Mouse (Mus musculus): ENCODE data around the gene Habp2. TPM values are rescaled to one million over a fixed set of nuclear protein-coding genes. Genes with fewer than 3 reads are reported as not detected.

Habp2 gene
- polyA plus RNA-seq, 1 experiment from 2014 or later, result 0.06 TPM

DNA sequence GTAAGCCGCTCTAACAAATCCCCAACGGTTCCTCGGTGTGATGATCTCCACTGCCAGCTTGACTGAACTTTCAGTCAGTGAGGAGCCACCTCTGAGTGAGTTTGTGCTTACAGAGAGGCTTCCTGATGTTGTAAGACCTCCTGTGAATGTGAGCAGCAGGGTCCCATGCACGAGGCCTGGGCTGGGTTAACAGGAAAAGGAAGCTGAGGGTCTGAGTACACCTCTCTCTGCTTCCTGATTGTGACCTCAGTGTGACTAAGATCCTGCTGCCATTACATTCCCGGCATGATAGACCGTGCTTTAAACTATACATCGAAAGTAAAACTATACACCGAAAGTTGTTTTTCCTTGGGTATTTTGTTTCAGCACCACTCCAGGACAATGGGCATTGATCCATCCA is 14.9 kb upstream of the Habp2 start:
- Histone ChIP-seq H3K9me3 (replicated peaks) (no peaks in the 10 kb centered on the region), H3K4me2 (no peak overlapping the region), H3K27ac (replicated peaks) (no peak overlapping the region), H3K4me3 (replicated peaks) (no peak overlapping the region), H3K9ac (replicated peaks) (no peak overlapping the region), H3K4me1 (no peaks in the 10 kb centered on the region), H3K27me3 (replicated peaks) (no peaks in the 10 kb centered on the region), H3K36me3 (no peaks in the 10 kb centered on the region)
- WGBS, result 90% methylated on average over 8 of the region's 8 CpGs
- ATAC-seq (ENCODE audit: low FRiP score), result no peak

DNA sequence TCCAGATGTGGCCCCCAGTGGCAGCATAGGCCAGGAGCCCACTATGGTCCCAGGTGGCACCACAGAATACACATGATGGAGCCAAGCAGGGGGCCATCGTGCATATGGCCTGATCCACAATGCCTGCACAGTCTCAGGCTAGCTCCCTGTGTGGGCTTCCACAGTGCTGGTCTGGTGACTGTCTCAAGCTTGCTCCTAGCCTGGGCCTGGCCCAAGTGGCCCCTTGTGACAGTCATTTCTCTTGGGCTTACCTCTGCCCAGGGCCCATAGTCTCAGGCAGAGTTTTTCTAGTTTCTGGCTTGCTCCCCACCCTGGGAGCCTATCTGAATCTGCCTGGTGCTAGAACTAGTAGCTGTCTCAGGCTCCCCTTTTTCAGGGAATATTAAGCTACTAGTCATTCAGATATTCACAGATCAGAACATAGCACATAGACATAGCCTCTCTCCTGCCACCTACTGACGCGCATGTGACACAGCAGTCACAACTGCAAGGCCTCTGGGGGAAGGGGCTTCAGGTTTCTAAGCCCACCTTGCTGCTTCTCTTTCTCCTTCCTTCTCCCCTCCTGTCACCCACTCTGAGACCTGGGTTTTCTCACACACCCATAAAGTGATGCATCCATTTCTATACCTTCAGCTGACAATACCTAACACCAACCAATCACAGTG is 9.7 kb upstream of the Habp2 start:
- H3K9me3 ChIP-seq (replicated peaks), result no peaks in the 10 kb centered on the region
- no peak overlapping the region for H3K9ac ChIP-seq (replicated peaks)
- WGBS, result 63% methylated on average over 3 of the region's 3 CpGs
- H3K4me1 ChIP-seq, result no peaks in the 10 kb centered on the region
- no peaks in the 10 kb centered on the region for H3K27me3 ChIP-seq (replicated peaks)
- no peak overlapping the region for H3K27ac ChIP-seq (replicated peaks)
- no peak for ATAC-seq (ENCODE audit: low FRiP score)
- H3K4me3 ChIP-seq (replicated peaks), result no peak overlapping the region
- H3K36me3 ChIP-seq, result no peaks in the 10 kb centered on the region
- H3K4me2 ChIP-seq, result no peak overlapping the region

DNA sequence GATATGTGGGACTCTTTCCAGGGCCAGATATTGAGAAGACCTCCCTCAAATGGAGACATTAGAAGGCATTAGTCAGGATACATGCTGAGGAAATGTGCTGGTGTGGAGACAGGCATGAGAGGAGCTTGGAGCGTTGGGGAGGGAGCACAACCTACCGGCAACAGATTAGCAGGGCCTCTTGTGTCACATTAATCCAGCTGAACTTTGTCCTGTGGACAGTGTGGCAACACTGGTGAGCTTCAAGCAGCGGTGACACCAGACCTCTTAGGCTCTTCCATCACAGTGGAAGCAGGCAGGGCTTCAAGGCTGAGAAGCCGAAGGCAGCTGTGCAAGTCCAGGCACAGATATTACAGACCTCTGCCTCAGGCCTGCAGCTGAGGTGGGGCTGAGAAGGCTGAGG is 9.0 kb upstream of the Habp2 start:
- H3K9me3 ChIP-seq (replicated peaks), result no peaks in the 10 kb centered on the region
- no peaks in the 10 kb centered on the region for H3K36me3 ChIP-seq
- no peak overlapping the region for H3K9ac ChIP-seq (replicated peaks)
- H3K4me2 ChIP-seq, result no peak overlapping the region
- WGBS, result 83% methylated on average over 4 of the region's 4 CpGs
- H3K4me1 ChIP-seq, result no peaks in the 10 kb centered on the region
- no peak overlapping the region for H3K4me3 ChIP-seq (replicated peaks)
- no peak overlapping the region for H3K27ac ChIP-seq (replicated peaks)
- no peak for ATAC-seq (ENCODE audit: low FRiP score)
- no peaks in the 10 kb centered on the region for H3K27me3 ChIP-seq (replicated peaks)

DNA sequence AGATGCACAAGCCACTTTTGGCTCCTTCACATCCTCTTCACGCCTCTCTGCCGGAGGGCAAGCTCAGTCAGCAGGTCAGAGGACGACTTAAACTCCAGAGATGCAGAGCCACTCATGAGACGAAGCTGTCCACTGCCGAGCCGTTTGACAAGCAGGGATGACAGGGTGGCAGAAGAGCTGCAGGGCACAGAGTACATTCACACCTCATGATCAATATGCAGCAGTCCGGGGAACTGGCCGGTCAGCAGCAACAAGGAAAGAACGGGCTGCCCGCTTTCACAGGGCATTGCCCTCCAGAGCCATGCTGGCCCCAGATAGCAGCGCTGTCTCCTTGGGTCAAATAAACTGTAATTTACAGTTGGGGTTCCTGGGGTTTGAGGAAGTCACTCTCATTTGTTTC is 8.6 kb upstream of the Habp2 start:
- no peak overlapping the region for H3K4me2 ChIP-seq
- H3K36me3 ChIP-seq, result no peaks in the 10 kb centered on the region
- H3K27ac ChIP-seq (replicated peaks), result no peak overlapping the region
- no peak overlapping the region for H3K4me3 ChIP-seq (replicated peaks)
- ATAC-seq (ENCODE audit: low FRiP score), result no peak
- H3K4me1 ChIP-seq, result no peaks in the 10 kb centered on the region
- H3K9ac ChIP-seq (replicated peaks), result no peak overlapping the region
- 87% methylated on average over 11 of the region's 11 CpGs for WGBS
- H3K27me3 ChIP-seq (replicated peaks), result no peaks in the 10 kb centered on the region
- H3K9me3 ChIP-seq (replicated peaks), result no peaks in the 10 kb centered on the region

DNA sequence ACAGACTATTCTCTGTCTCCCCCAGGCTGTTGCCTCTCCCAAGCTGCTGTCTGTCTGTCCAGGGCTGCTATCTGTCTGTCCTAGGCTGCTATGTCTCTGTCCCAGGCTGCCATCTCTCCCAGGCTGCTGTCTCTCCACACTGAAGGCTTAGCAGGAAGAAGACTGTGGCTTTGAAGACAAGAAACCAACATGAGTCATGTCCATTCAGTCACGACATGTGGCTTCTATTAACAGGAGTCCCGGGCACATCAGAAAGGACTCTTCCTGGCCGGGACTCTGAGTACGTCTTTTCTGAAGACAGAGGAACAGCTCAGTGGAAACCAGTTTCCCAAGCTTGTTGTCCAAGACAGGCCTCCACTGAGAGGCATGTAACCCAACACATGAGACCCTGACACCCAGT is 1.7 kb upstream of the Habp2 start:
- Histone ChIP-seq H3K9me3 (replicated peaks) (no peaks in the 10 kb centered on the region), H3K27me3 (replicated peaks) (no peaks in the 10 kb centered on the region), H3K9ac (replicated peaks) (no peak overlapping the region), H3K27ac (replicated peaks) (no peak overlapping the region), H3K4me1 (no peaks in the 10 kb centered on the region), H3K4me2 (no peak overlapping the region), H3K36me3 (no peaks in the 10 kb centered on the region), H3K4me3 (replicated peaks) (no peak overlapping the region)
- no peak for ATAC-seq (ENCODE audit: low FRiP score)
- 84% methylated on average over 4 of the region's 4 CpGs for WGBS

DNA sequence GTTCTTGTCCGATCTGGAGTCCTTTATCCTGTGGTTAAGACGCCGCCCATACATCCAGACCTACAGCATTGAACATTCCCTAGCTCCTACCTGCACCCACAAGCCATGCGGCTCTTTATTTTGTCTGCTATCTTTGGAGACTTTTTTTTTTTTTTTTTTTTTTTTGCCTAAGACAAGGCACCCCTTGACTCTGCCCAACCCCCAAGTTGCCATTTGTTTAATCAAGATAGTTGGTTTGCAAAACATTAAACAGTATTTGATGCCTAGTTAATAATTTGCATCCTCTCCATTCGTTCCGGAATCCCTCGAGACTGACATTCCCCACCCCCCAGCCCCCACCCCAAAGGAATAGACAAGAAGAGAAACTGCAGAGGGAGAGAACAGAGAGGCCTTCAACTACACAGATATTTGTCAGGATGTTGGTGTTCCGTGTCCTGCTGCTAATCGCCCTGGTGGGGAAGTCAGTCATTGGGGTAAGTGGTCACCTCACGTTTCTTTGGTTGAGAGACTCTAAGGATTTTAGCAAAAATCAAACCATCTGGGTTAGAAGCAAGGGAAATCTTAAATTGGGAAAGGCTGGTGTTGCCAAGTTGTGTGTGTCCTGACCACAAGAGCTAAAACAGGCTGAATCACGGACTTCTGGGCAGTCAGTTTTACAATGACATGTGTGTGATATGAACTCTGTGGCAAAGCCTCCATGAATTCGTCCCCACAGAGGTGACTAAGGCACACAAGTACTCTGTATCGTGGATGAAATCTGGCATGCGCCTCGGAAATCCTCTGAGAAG is 837 bp downstream of the Habp2 start:
- 87% methylated on average over 15 of the region's 15 CpGs for WGBS
- Histone ChIP-seq H3K27me3 (replicated peaks) (no peaks in the 10 kb centered on the region), H3K36me3 (no peaks in the 10 kb centered on the region)

GRCm38 (mm10) chr19:56288436-56288835 is 1.5 kb downstream of the Habp2 start:
- H3K9me3 ChIP-seq (replicated peaks), result no peaks in the 10 kb centered on the region
- H3K9ac ChIP-seq (replicated peaks), result no peak overlapping the region
- H3K4me3 ChIP-seq (replicated peaks), result no peak overlapping the region
- WGBS, result 88% methylated on average over 4 of the region's 4 CpGs
- ATAC-seq (ENCODE audit: low FRiP score), result no peak
- no peak overlapping the region for H3K27ac ChIP-seq (replicated peaks)
- H3K4me1 ChIP-seq, result peaks cover 9% of the 10 kb centered on the region; the same call in 1 of the 2 replicates
- no peaks in the 10 kb centered on the region for H3K27me3 ChIP-seq (replicated peaks)
- H3K36me3 ChIP-seq, result no peaks in the 10 kb centered on the region
- no peak overlapping the region for H3K4me2 ChIP-seq

More for the DNA sequence above, 837 bp downstream of the Habp2 start:
- H3K27ac ChIP-seq (replicated peaks), result no peak overlapping the region
- H3K4me3 ChIP-seq (replicated peaks), result no peak overlapping the region
- peaks cover 9% of the 10 kb centered on the region; the same call in 1 of the 2 replicates for H3K4me1 ChIP-seq
- ATAC-seq (ENCODE audit: low FRiP score), result no peak
- H3K4me2 ChIP-seq, result no peak overlapping the region
- no peaks in the 10 kb centered on the region for H3K9me3 ChIP-seq (replicated peaks)
- H3K9ac ChIP-seq (replicated peaks), result no peak overlapping the region

- H3K27me3 ChIP-seq (replicated peaks), result no peaks in the 10 kb centered on the region
- H3K27ac ChIP-seq (replicated peaks), result no peak overlapping the region
- H3K9ac ChIP-seq (replicated peaks), result no peak overlapping the region
- 90% methylated on average over 8 of the region's 8 CpGs for WGBS
- no peaks in the 10 kb centered on the region for H3K9me3 ChIP-seq (replicated peaks)
- H3K4me2 ChIP-seq, result no peak overlapping the region
- no peaks in the 10 kb centered on the region for H3K36me3 ChIP-seq
- peaks cover 9% of the 10 kb centered on the region for H3K4me1 ChIP-seq
- no peak overlapping the region for H3K4me3 ChIP-seq (replicated peaks)
- ATAC-seq (ENCODE audit: low FRiP score), result no peak
Measured at GRCm38 (mm10) chr19:56289642-56290041, 2.7 kb downstream of the Habp2 start.

DNA sequence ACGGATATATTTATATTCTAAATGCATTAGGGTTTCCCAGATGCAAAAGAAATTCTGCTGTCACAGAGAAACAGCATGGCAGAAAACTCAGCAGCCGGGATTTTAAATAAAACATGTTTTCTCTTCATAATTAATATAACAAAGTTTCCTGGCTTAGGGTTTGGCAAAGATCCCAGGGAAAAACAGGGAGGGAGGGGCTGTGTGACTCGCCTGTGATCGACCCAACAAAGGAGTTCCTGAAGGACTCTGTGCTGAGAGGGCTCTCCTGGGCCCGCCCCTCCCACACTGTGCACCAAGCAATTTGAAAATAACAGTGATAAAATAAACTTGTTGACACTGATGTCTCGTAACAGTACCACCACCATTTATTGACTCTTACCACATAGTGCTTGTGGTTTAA is 5.0 kb downstream of the Habp2 start:
- Histone ChIP-seq H3K27me3 (replicated peaks) (no peaks in the 10 kb centered on the region), H3K4me2 (no peak overlapping the region), H3K4me1 (peaks cover 14% of the 10 kb centered on the region), H3K4me3 (replicated peaks) (no peak overlapping the region), H3K9me3 (replicated peaks) (no peaks in the 10 kb centered on the region), H3K36me3 (no peaks in the 10 kb centered on the region), H3K9ac (replicated peaks) (no peak overlapping the region), H3K27ac (replicated peaks) (no peak overlapping the region)
- ATAC-seq (ENCODE audit: low FRiP score), result no peak
- WGBS, result 59% methylated on average over 6 of the region's 6 CpGs

DNA sequence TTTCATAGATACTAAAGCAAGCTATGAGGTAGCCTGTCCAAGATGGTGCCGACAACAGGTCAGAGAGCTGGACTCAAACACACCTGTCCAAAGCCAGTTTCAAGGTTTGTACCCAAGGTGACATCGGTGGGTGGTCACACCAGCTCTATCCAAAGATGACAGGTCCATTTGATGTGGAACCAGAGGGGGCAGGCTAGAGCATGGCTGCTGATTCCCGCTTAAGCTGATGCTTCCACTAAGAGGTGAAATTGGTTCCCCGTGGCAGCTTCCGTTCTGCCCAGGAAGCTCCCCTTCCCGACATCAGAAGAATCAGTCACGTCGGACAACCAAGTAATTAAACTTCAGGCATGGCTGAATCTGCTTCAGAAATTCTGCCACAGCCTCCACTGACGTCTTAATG is 5.4 kb downstream of the Habp2 start:
- Histone ChIP-seq H3K27ac (replicated peaks) (no peak overlapping the region), H3K4me1 (peaks cover 14% of the 10 kb centered on the region), H3K9ac (replicated peaks) (no peak overlapping the region), H3K4me2 (no peak overlapping the region), H3K9me3 (replicated peaks) (no peaks in the 10 kb centered on the region), H3K36me3 (no peaks in the 10 kb centered on the region), H3K4me3 (replicated peaks) (no peak overlapping the region), H3K27me3 (replicated peaks) (no peaks in the 10 kb centered on the region)
- no peak for ATAC-seq (ENCODE audit: low FRiP score)
- 58% methylated on average over 9 of the region's 9 CpGs for WGBS

DNA sequence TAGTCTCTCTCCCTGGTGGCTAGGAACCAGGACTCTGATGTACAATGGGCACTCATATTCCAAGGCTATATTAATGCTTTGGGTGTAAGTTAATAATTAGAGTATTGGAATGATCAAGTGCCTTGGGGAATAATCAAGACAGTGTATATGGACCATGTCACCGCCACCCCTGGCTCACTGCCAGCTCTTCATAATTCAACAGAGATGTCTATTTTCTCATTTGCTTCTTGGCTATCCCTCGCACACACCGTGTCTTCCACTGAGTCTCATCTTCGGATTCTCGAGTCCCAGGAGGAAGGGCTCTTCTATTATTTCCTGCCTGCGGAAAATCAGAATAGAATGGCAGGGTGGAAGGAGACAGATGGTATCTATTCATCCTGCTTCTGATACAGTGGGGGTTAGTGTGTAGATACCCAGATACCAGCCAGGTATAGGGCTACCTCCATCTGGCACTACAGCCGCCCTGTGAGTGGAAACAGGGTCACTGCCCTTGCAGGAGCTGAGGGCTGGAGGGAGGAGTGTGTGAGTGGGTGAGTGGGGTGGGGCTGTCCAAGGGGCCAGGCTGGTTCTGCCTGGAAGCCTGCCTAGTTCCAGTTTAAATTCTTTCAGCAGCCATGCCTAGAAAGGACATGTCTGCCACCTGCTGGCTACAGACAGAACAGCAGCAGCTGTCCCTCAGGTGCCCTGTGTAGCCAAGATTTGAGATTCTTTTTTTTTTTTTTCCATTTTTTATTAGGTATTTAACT is 7.9 kb downstream of the Habp2 start:
- Histone ChIP-seq H3K4me3 (replicated peaks) (no peak overlapping the region), H3K27ac (replicated peaks) (no peak overlapping the region), H3K27me3 (replicated peaks) (no peaks in the 10 kb centered on the region), H3K9ac (replicated peaks) (no peak overlapping the region), H3K4me1 (peaks cover 14% of the 10 kb centered on the region), H3K9me3 (replicated peaks) (no peaks in the 10 kb centered on the region), H3K36me3 (no peaks in the 10 kb centered on the region), H3K4me2 (peak overlapping the region; percentile 26)
- ATAC-seq (ENCODE audit: low FRiP score), result peak; percentile 66; the same call in 1 of the 2 replicates
- 26% methylated on average over 7 of the region's 7 CpGs for WGBS

DNA sequence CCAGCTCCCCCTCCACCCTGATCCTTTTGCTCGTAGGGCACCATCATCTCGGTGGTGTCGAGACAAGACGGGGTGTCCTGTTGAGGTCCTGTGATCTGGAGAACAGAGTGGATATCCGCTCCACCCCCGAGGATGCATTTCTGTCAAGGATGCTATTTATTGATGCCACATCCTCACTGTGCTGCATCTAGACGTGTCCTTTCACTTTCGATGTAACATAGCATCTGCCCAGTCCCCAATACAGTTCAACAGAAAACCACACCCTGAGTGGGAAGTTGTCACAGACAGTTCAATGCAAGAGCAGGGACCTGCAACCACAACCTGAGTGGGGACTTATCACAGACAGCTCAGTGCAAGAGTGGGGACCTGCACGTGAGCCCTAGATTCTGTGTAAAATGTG is 9.7 kb downstream of the Habp2 start:
- Histone ChIP-seq H3K4me2 (no peak overlapping the region), H3K36me3 (no peaks in the 10 kb centered on the region), H3K4me1 (peaks cover 20% of the 10 kb centered on the region), H3K27ac (replicated peaks) (no peak overlapping the region), H3K9ac (replicated peaks) (no peak overlapping the region), H3K4me3 (replicated peaks) (no peak overlapping the region), H3K27me3 (replicated peaks) (no peaks in the 10 kb centered on the region), H3K9me3 (replicated peaks) (no peaks in the 10 kb centered on the region)
- WGBS, result 86% methylated on average over 9 of the region's 9 CpGs
- ATAC-seq (ENCODE audit: low FRiP score), result no peak

Measured in neural tube, embryonic 15.5 days (tissue).